ENCODE assay signal across 8 mouse cellular contexts in genomic region chr15:79683146-79683545, GRCm38 (mm10). TPM values are rescaled to one million over a fixed set of nuclear protein-coding genes. Genes with fewer than 3 reads are reported as not detected.
DNase-seq lines count a peak whose midpoint lies in the region; ATAC-seq and TF ChIP-seq lines count a peak whose summit lies in the region.
"Had no signal": no experiment of that assay in that cellular context is flagged by ENCODE, and none has a peak within 500 bp of the region (broad histone marks: within the 10 kb centered on the region; RNA-seq: fewer than 3 reads in every experiment).

No protein-coding gene starts in this region.

- DNase-seq in hindbrain, embryonic 14.5 days (ENCODE audit: low spot score) = no peak
- DNase-seq in B cell, adult 2 months = no peak
- no peak for DNase-seq in embryo, embryonic 10 days (ENCODE audit: low spot score)

- H3K27ac ChIP-seq in hindbrain, embryonic 14.5 days = no peak overlapping the region
- H3K27ac ChIP-seq in hindbrain, embryonic 12.5 days = no peak overlapping the region
- peak overlapping the region; percentile 49 for H3K27ac ChIP-seq in bone marrow, adult 2 months (ENCODE audit: control insufficient read depth, insufficient read depth, low read depth, low read length, poor library complexity)
- peak overlapping the region; percentile 99 for H3K27ac ChIP-seq in liver, embryonic 15.5 days (replicated peaks)

- H3K79me3 ChIP-seq in C2C12 (ENCODE audit: low read depth) = peaks cover 83% of the 10 kb centered on the region

- H3K79me2 ChIP-seq in C2C12 (ENCODE audit: control insufficient read depth, insufficient read depth) = peaks cover 95% of the 10 kb centered on the region

- H3K36me3 ChIP-seq in hindbrain, embryonic 14.5 days (replicated peaks; ENCODE audit: control insufficient read depth, insufficient read depth) = no peaks in the 10 kb centered on the region
- H3K36me3 ChIP-seq in hindbrain, embryonic 12.5 days = no peaks in the 10 kb centered on the region
- H3K36me3 ChIP-seq in C2C12 (ENCODE audit: control insufficient read depth, insufficient read depth) = peaks cover 11% of the 10 kb centered on the region
- peaks cover 21% of the 10 kb centered on the region for H3K36me3 ChIP-seq in liver, embryonic 15.5 days (replicated peaks)

- H3K9me3 ChIP-seq in hindbrain, embryonic 14.5 days (ENCODE audit: control insufficient read depth, low read length) = no peaks in the 10 kb centered on the region
- H3K9me3 ChIP-seq in hindbrain, embryonic 12.5 days (replicated peaks) = no peaks in the 10 kb centered on the region
- H3K9me3 ChIP-seq in liver, embryonic 15.5 days (replicated peaks) = no peaks in the 10 kb centered on the region

- TF ChIP-seq POLR2A in bone marrow, adult 2 months (IDR thresholded peaks at IDR 0.05; ENCODE audit: borderline replicate concordance, control insufficient read depth, low read depth, low read length) = no peak

- peaks cover 45% of the 10 kb centered on the region for H3K4me1 ChIP-seq in hindbrain, embryonic 14.5 days (replicated peaks; ENCODE audit: control insufficient read depth, insufficient read depth, low read length)
- H3K4me1 ChIP-seq in hindbrain, embryonic 12.5 days = peaks cover 48% of the 10 kb centered on the region
- H3K4me1 ChIP-seq in bone marrow, adult 2 months (ENCODE audit: control insufficient read depth, insufficient read depth, low read length) = no peaks in the 10 kb centered on the region; the same call in 1 of the 2 replicates
- peaks cover 66% of the 10 kb centered on the region for H3K4me1 ChIP-seq in liver, embryonic 15.5 days (replicated peaks)

- 94% methylated on average over 6 of the region's 6 CpGs for WGBS in hindbrain, embryonic 14.5 days
- WGBS in hindbrain, embryonic 12.5 days = 84% methylated on average over 6 of the region's 6 CpGs
- WGBS in bone marrow, adult 2 months = 47% methylated on average over 6 of the region's 6 CpGs
- WGBS in liver, embryonic 15.5 days (ENCODE audit: insufficient replicate concordance) = 62% methylated on average over 6 of the region's 6 CpGs

- no peaks in the 10 kb centered on the region for H3K27me3 ChIP-seq in hindbrain, embryonic 14.5 days (ENCODE audit: control insufficient read depth, insufficient read depth, low read length)
- no peaks in the 10 kb centered on the region for H3K27me3 ChIP-seq in hindbrain, embryonic 12.5 days
- no peaks in the 10 kb centered on the region for H3K27me3 ChIP-seq in C2C12 (ENCODE audit: control insufficient read depth, insufficient read depth, insufficient read length)
- H3K27me3 ChIP-seq in liver, embryonic 15.5 days = no peaks in the 10 kb centered on the region
- H3K27me3 ChIP-seq: Patski had no signal

- H3K4me3 ChIP-seq in hindbrain, embryonic 14.5 days (replicated peaks; ENCODE audit: low read length) = no peak overlapping the region
- H3K4me3 ChIP-seq in hindbrain, embryonic 12.5 days = no peak overlapping the region
- H3K4me3 ChIP-seq in C2C12 (ENCODE audit: insufficient read depth, poor library complexity, severe bottlenecking) = no peak overlapping the region
- peak overlapping the region; percentile 25 for H3K4me3 ChIP-seq in bone marrow, adult 2 months (replicated peaks; ENCODE audit: control insufficient read depth, low read depth, low read length)
- peak overlapping the region; percentile 89 for H3K4me3 ChIP-seq in liver, embryonic 15.5 days (replicated peaks)

- peak overlapping the region; percentile 26 for H3ac ChIP-seq in C2C12 (ENCODE audit: control insufficient read depth, insufficient read length, low read depth)

- no peak for TF ChIP-seq CTCF in C2C12 (IDR thresholded peaks at IDR 0.05; ENCODE audit: control insufficient read depth, insufficient read depth, insufficient read length)
- TF ChIP-seq CTCF in bone marrow, adult 2 months (IDR thresholded peaks at IDR 0.05; ENCODE audit: control insufficient read depth, insufficient read depth, low read length) = no peak

- H3K9ac ChIP-seq in hindbrain, embryonic 14.5 days = no peak overlapping the region
- no peak overlapping the region; the same call in 1 of the 2 replicates for H3K9ac ChIP-seq in hindbrain, embryonic 12.5 days
- H3K9ac ChIP-seq in liver, embryonic 15.5 days = peak overlapping the region; percentile 88

- ATAC-seq in hindbrain, embryonic 14.5 days (ENCODE audit: low FRiP score) = no peak
- ATAC-seq in hindbrain, embryonic 12.5 days (ENCODE audit: low FRiP score) = no peak
- ATAC-seq in liver, embryonic 15.5 days (ENCODE audit: insufficient read depth) = no peak
- ATAC-seq: Patski had no signal

- 0 out of 2 replicates have a peak overlapping the region, but pooled peaks have one; percentile 94 for H3K4me2 ChIP-seq in hindbrain, embryonic 14.5 days (replicated peaks)
- no peak overlapping the region for H3K4me2 ChIP-seq in hindbrain, embryonic 12.5 days (replicated peaks)
- H3K4me2 ChIP-seq in liver, embryonic 15.5 days = peak overlapping the region; percentile 82

TF ChIP-seq in C2C12, 6 proteins besides CTCF, POLR2A, EP300 and RAD21:
- TF ChIP-seq MYOD1 (IDR thresholded peaks at IDR 0.05; ENCODE audit: control insufficient read depth, insufficient read length, low read depth) (no peak), USF1 (IDR thresholded peaks at IDR 0.05; ENCODE audit: low read depth) (no peak), MAX (IDR thresholded peaks at IDR 0.05) (no peak), MYOG (IDR thresholded peaks at IDR 0.05; ENCODE audit: control insufficient read depth, extremely low read depth, insufficient read length) (no peak), CEBPB (IDR thresholded peaks at IDR 0.05; ENCODE audit: low read depth) (no peak), FOSL1 (IDR thresholded peaks at IDR 0.05; ENCODE audit: insufficient read depth, low read length, poor library complexity, severe bottlenecking) (no peak)

RNA-seq across cellular contexts. Expression of gene Josd1, which starts 4.6 kb away (rescaled TPM):
- polyA plus RNA-seq in hindbrain, embryonic 14.5 days (2014; fragmentation: Nextera tagmentation; extraction: Ambion mirVana) = 16.1 and 18.6 TPM in 2 replicates
- 29.0 and 29.7 TPM in 2 replicates for polyA plus RNA-seq in hindbrain, embryonic 12.5 days (2016; fragmentation: Nextera tagmentation; extraction: Ambion mirVana)
- 37.0 TPM for polyA plus RNA-seq in C2C12 (2012; fragmentation: generic; extraction: Trizol)
- 15.3 and 20.4 TPM in 2 replicates for polyA plus RNA-seq in bone marrow, adult 2 months (2011; ENCODE audit: insufficient read depth, insufficient read length, low replicate concordance, missing spikeins)
- polyA plus RNA-seq in liver, embryonic 15.5 days (2015; fragmentation: Nextera tagmentation; extraction: Ambion mirVana) = 20.1 and 22.3 TPM in 2 replicates

RNA-seq across cellular contexts. Expression of gene Gtpbp1, which starts 7.5 kb away (rescaled TPM):
- polyA plus RNA-seq in hindbrain, embryonic 14.5 days (2014; fragmentation: Nextera tagmentation; extraction: Ambion mirVana) = 43.1 and 43.4 TPM in 2 replicates
- 41.4 and 45.5 TPM in 2 replicates for polyA plus RNA-seq in hindbrain, embryonic 12.5 days (2016; fragmentation: Nextera tagmentation; extraction: Ambion mirVana)
- polyA plus RNA-seq in C2C12 (2012; fragmentation: generic; extraction: Trizol) = 62.5 TPM
- polyA plus RNA-seq in bone marrow, adult 2 months (2011; ENCODE audit: insufficient read depth, insufficient read length, low replicate concordance, missing spikeins) = 46.1 and 53.9 TPM in 2 replicates
- polyA plus RNA-seq in liver, embryonic 15.5 days (2015; fragmentation: Nextera tagmentation; extraction: Ambion mirVana) = 29.9 and 33.5 TPM in 2 replicates

RNA-seq across cellular contexts. Expression of gene Tomm22, which starts 12.5 kb away (rescaled TPM):
- polyA plus RNA-seq in hindbrain, embryonic 14.5 days (2014; fragmentation: Nextera tagmentation; extraction: Ambion mirVana) = 241 and 244 TPM in 2 replicates
- 239 and 249 TPM in 2 replicates for polyA plus RNA-seq in hindbrain, embryonic 12.5 days (2016; fragmentation: Nextera tagmentation; extraction: Ambion mirVana)
- polyA plus RNA-seq in C2C12 (2012; fragmentation: generic; extraction: Trizol) = 171 TPM
- 96.4 and 126 TPM in 2 replicates for polyA plus RNA-seq in bone marrow, adult 2 months (2011; ENCODE audit: insufficient read depth, insufficient read length, low replicate concordance, missing spikeins)
- polyA plus RNA-seq in liver, embryonic 15.5 days (2015; fragmentation: Nextera tagmentation; extraction: Ambion mirVana) = 124 and 134 TPM in 2 replicates

RNA-seq across cellular contexts. Expression of gene Cby1, which starts 24.1 kb away (rescaled TPM):
- 85.4 and 85.5 TPM in 2 replicates for polyA plus RNA-seq in hindbrain, embryonic 14.5 days (2014; fragmentation: Nextera tagmentation; extraction: Ambion mirVana)
- 63.7 and 69.0 TPM in 2 replicates for polyA plus RNA-seq in hindbrain, embryonic 12.5 days (2016; fragmentation: Nextera tagmentation; extraction: Ambion mirVana)
- polyA plus RNA-seq in C2C12 (2012; fragmentation: generic; extraction: Trizol) = 54.5 TPM
- polyA plus RNA-seq in bone marrow, adult 2 months (2011; ENCODE audit: insufficient read depth, insufficient read length, low replicate concordance, missing spikeins) = 7.4 and 13.3 TPM in 2 replicates
- 12.3 and 12.7 TPM in 2 replicates for polyA plus RNA-seq in liver, embryonic 15.5 days (2015; fragmentation: Nextera tagmentation; extraction: Ambion mirVana)

RNA-seq across cellular contexts. Expression of gene Fam227a, which starts 24.4 kb away (rescaled TPM):
- polyA plus RNA-seq in hindbrain, embryonic 14.5 days (2014; fragmentation: Nextera tagmentation; extraction: Ambion mirVana) = 3.3 and 7.6 TPM in 2 replicates
- polyA plus RNA-seq in hindbrain, embryonic 12.5 days (2016; fragmentation: Nextera tagmentation; extraction: Ambion mirVana) = 5.5 and 5.9 TPM in 2 replicates
- polyA plus RNA-seq in C2C12 (2012; fragmentation: generic; extraction: Trizol) = 0.27 TPM
- polyA plus RNA-seq in bone marrow, adult 2 months (2011; ENCODE audit: insufficient read depth, insufficient read length, low replicate concordance, missing spikeins) = 2.7 and 8.5 TPM in 2 replicates
- polyA plus RNA-seq in liver, embryonic 15.5 days (2015; fragmentation: Nextera tagmentation; extraction: Ambion mirVana) = 0.05 and 0.12 TPM in 2 replicates

Comparison
In these comparisons a context has a peak if more than half of its experiments do, and no peak if none do; other contexts are left out.
1. H3K27ac ChIP-seq: peak in bone marrow, adult 2 months (single experiment) and liver, embryonic 15.5 days (single experiment); none in hindbrain, embryonic 14.5 days (single experiment) and hindbrain, embryonic 12.5 days (single experiment).
2. H3K4me3 ChIP-seq: peak in bone marrow, adult 2 months (single experiment) and liver, embryonic 15.5 days (single experiment); none in hindbrain, embryonic 14.5 days (single experiment), hindbrain, embryonic 12.5 days (single experiment) and C2C12 (single experiment).